ENCODE assay signal across 22 mouse cellular contexts in the genomic region with DNA sequence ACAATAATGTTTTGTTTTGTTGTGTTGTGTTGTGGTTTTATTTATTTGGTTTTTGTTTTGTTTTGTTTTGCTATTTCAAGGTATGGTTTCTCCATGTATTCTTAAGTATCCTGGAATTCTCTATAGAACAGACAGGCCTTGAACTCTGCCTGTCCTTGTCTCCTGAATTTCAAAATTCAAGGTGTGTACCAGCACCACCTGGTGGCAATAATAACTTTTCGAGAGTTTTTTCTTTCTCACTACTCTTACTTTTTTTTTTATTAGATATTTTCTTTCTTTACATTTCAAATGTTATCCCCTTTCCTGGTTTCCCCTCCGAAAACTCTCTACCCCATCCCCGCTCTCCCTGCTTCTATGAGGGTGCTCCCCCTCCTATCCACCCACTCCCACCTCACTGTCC.
A peak's percentile ranks its signal among the peaks of the same experiment; 100 is the strongest.
DNase-seq lines count a peak whose midpoint lies in the region; ATAC-seq and TF ChIP-seq lines count a peak whose summit lies in the region.
"Had no signal": no experiment of that assay in that cellular context is flagged by ENCODE, and none has a peak within 500 bp of the region (broad histone marks: within the 10 kb centered on the region; RNA-seq: fewer than 3 reads in every experiment).

No protein-coding gene starts in this region.

- in situ Hi-C loops in Patski (cut with MboI; ENCODE audit: low pct_unique_long_range_greater_than_20kb) = no loop called here

- 80% methylated on average over 3 of the region's 3 CpGs for WGBS in heart, adult 2 months
- WGBS in midbrain, postnatal 0 days = 93% methylated on average over 3 of the region's 3 CpGs
- WGBS in midbrain, embryonic 15.5 days = 88% methylated on average over 3 of the region's 3 CpGs

- TF ChIP-seq EP300 in heart, adult 2 months (IDR thresholded peaks at IDR 0.05; ENCODE audit: insufficient read depth, low read depth, low read length) = no peak

- no peaks in the 10 kb centered on the region for H3K79me2 ChIP-seq in heart, adult 2 months (replicated peaks; ENCODE audit: control insufficient read depth, insufficient read depth, low read length)

- no peaks in the 10 kb centered on the region; the same call in 1 of the 2 replicates for H3K4me1 ChIP-seq in heart, adult 2 months (ENCODE audit: control insufficient read depth, insufficient read depth, low read length)
- H3K4me1 ChIP-seq in midbrain, postnatal 0 days (ENCODE audit: insufficient read depth, low read length) = no peaks in the 10 kb centered on the region
- H3K4me1 ChIP-seq in midbrain, embryonic 15.5 days = peaks cover 3% of the 10 kb centered on the region; the same call in 1 of the 2 replicates
- H3K4me1 ChIP-seq: embryonic facial prominence, embryonic 13.5 days; forebrain, embryonic 12.5 days; hindbrain, embryonic 13.5 days had no signal

- no peak overlapping the region for H3K9ac ChIP-seq in heart, adult 2 months (ENCODE audit: low read depth, low read length)
- no peak overlapping the region for H3K9ac ChIP-seq in midbrain, postnatal 0 days (replicated peaks; ENCODE audit: low read length, poor library complexity, severe bottlenecking)
- H3K9ac ChIP-seq in midbrain, embryonic 15.5 days = no peak overlapping the region
- H3K9ac ChIP-seq: embryonic facial prominence, embryonic 13.5 days; forebrain, embryonic 12.5 days; heart, embryonic 15.5 days; hindbrain, embryonic 13.5 days had no signal

- TF ChIP-seq POLR2A in heart, adult 2 months (IDR thresholded peaks at IDR 0.05; ENCODE audit: insufficient read depth, low read depth, low read length) = no peak

- no peak overlapping the region for H3K27ac ChIP-seq in heart, adult 2 months
- no peak overlapping the region for H3K27ac ChIP-seq in midbrain, postnatal 0 days (ENCODE audit: low read depth, low read length)
- H3K27ac ChIP-seq in midbrain, embryonic 15.5 days = no peak overlapping the region
- H3K27ac ChIP-seq: embryonic facial prominence, embryonic 13.5 days; forebrain, embryonic 12.5 days; heart, embryonic 15.5 days; hindbrain, embryonic 13.5 days; hindbrain, postnatal 0 days had no signal

- H3K36me3 ChIP-seq in heart, adult 2 months (ENCODE audit: control insufficient read depth, insufficient read depth, low read length) = no peaks in the 10 kb centered on the region
- no peaks in the 10 kb centered on the region for H3K36me3 ChIP-seq in midbrain, postnatal 0 days (ENCODE audit: insufficient read depth, low read length)
- no peaks in the 10 kb centered on the region for H3K36me3 ChIP-seq in midbrain, embryonic 15.5 days (replicated peaks)
- H3K36me3 ChIP-seq: embryonic facial prominence, embryonic 13.5 days; forebrain, embryonic 12.5 days; G1E; heart, embryonic 15.5 days; hindbrain, embryonic 13.5 days had no signal

- H3K4me2 ChIP-seq in midbrain, postnatal 0 days (ENCODE audit: low read depth, low read length, poor library complexity, severe bottlenecking) = no peak overlapping the region
- no peak overlapping the region for H3K4me2 ChIP-seq in midbrain, embryonic 15.5 days
- H3K4me2 ChIP-seq: embryonic facial prominence, embryonic 13.5 days; forebrain, embryonic 12.5 days; heart, embryonic 11.5 days; heart, embryonic 15.5 days; hindbrain, embryonic 13.5 days had no signal

- TF ChIP-seq CTCF in heart, adult 2 months (IDR thresholded peaks at IDR 0.05) = peak; percentile 21; the same call in 1 of the 2 replicates
- peak; percentile 18; the same call in 1 of the 2 replicates for TF ChIP-seq CTCF in midbrain, postnatal 0 days (IDR thresholded peaks at IDR 0.05)
- TF ChIP-seq CTCF in Patski (IDR thresholded peaks at IDR 0.05) = peak; percentile 15

- no peak for DNase-seq in heart, adult 2 months
- DNase-seq in heart, adult 11 months = no peak
- no peak for DNase-seq in midbrain, postnatal 0 days (ENCODE audit: low spot score)
- no peak for DNase-seq in Patski (ENCODE audit: low read depth, low spot score)
- DNase-seq in cerebellum, adult 9-11 months = no peak
- no peak for DNase-seq in right cerebral cortex, postnatal 4 days
- DNase-seq: adrenal gland, adult 8-10 months; adrenal gland, postnatal 36 days; cerebellum, adult 2 months; cerebellum, postnatal 25 days; gastrocnemius, postnatal 36 days; heart, adult 18-20 months; heart, postnatal 14 days had no signal

- no peaks in the 10 kb centered on the region for H3K27me3 ChIP-seq in heart, adult 2 months (ENCODE audit: control insufficient read depth, insufficient read depth, low read length)
- H3K27me3 ChIP-seq in midbrain, postnatal 0 days (ENCODE audit: insufficient read depth, low read length) = no peaks in the 10 kb centered on the region
- H3K27me3 ChIP-seq in midbrain, embryonic 15.5 days (replicated peaks) = no peaks in the 10 kb centered on the region
- peaks cover 23% of the 10 kb centered on the region for H3K27me3 ChIP-seq in Patski
- H3K27me3 ChIP-seq: embryonic facial prominence, embryonic 13.5 days; forebrain, embryonic 12.5 days; heart, embryonic 15.5 days; hindbrain, embryonic 13.5 days had no signal

- no peak overlapping the region for H3K4me3 ChIP-seq in heart, adult 2 months
- no peak overlapping the region for H3K4me3 ChIP-seq in midbrain, postnatal 0 days (ENCODE audit: low read depth, low read length)
- H3K4me3 ChIP-seq in midbrain, embryonic 15.5 days = no peak overlapping the region
- H3K4me3 ChIP-seq: embryonic facial prominence, embryonic 13.5 days; forebrain, embryonic 12.5 days; heart, embryonic 15.5 days; hindbrain, embryonic 13.5 days had no signal

- POLR2A ChIA-PET in Patski (lab: Charles Lee) = no interaction called here

- intact Hi-C loops in heart, adult 2 months (cut with DNase I) = no loop called here

- CTCF ChIA-PET in Patski (lab: Charles Lee) = no interaction called here

- no peak for ATAC-seq in midbrain, postnatal 0 days (ENCODE audit: low FRiP score)
- no peak for ATAC-seq in midbrain, embryonic 15.5 days (replicated peaks)
- no peak for ATAC-seq in Patski
- ATAC-seq: forebrain, embryonic 16.5 days; hindbrain, postnatal 0 days had no signal

- no peaks in the 10 kb centered on the region for H3K9me3 ChIP-seq in midbrain, postnatal 0 days (ENCODE audit: low read length)
- H3K9me3 ChIP-seq in midbrain, embryonic 15.5 days = no peaks in the 10 kb centered on the region
- H3K9me3 ChIP-seq: embryonic facial prominence, embryonic 13.5 days; forebrain, embryonic 12.5 days; heart, embryonic 15.5 days; hindbrain, embryonic 13.5 days had no signal
